8 mouse cellular contexts compared by ENCODE assay signal in genomic region chr13:74808152-74808929, GRCm38 (mm10). TPM values are rescaled to one million over a fixed set of nuclear protein-coding genes. Genes with fewer than 3 reads are reported as not detected.
DNase-seq lines count a peak whose midpoint lies in the region; ATAC-seq and TF ChIP-seq lines count a peak whose summit lies in the region.

TSS of gene Cast (minus strand) at chr13:74808810.

- H3K4me3 ChIP-seq in forebrain, postnatal 0 days (ENCODE audit: low read depth, low read length) = peak within 1 kb of the TSS; percentile 63
- H3K4me3 ChIP-seq in hindbrain, embryonic 12.5 days = peak within 1 kb of the TSS; percentile 46
- peak within 1 kb of the TSS; percentile 65 for H3K4me3 ChIP-seq in midbrain, postnatal 0 days (ENCODE audit: low read depth, low read length)

- ATAC-seq in cerebellum, adult (ENCODE audit: insufficient number of reproducible peaks, low FRiP score, low TSS enrichment) = peak; percentile 75
- peak; percentile 89 for ATAC-seq in forebrain, postnatal 0 days
- ATAC-seq in hindbrain, embryonic 12.5 days (ENCODE audit: low FRiP score) = peak; percentile 91
- peak; percentile 83 for ATAC-seq in midbrain, postnatal 0 days (ENCODE audit: low FRiP score)

- no peaks in the 10 kb centered on the region for H3K36me3 ChIP-seq in forebrain, postnatal 0 days (ENCODE audit: insufficient read depth)
- H3K36me3 ChIP-seq in hindbrain, embryonic 12.5 days = no peaks in the 10 kb centered on the region
- no peaks in the 10 kb centered on the region for H3K36me3 ChIP-seq in midbrain, postnatal 0 days (ENCODE audit: insufficient read depth, low read length)
- no peaks in the 10 kb centered on the region for H3K36me3 ChIP-seq in splenic B cell, adult 2 months (ENCODE audit: control insufficient read depth, insufficient read depth, low read length, poor library complexity, severe bottlenecking)

- no peak for TF ChIP-seq CTCF in forebrain, postnatal 0 days (IDR thresholded peaks at IDR 0.05; ENCODE audit: low read depth)
- no peak for TF ChIP-seq CTCF in midbrain, postnatal 0 days (IDR thresholded peaks at IDR 0.05)

- WGBS in forebrain, postnatal 0 days = 2% methylated on average over 36 of the region's 36 CpGs
- WGBS in hindbrain, embryonic 12.5 days = 2% methylated on average over 36 of the region's 36 CpGs
- WGBS in midbrain, postnatal 0 days = under 1% methylated on average over 35 of the region's 36 CpGs

- H3K9ac ChIP-seq in forebrain, postnatal 0 days = peak within 1 kb of the TSS; percentile 58
- peak within 1 kb of the TSS; percentile 53 for H3K9ac ChIP-seq in hindbrain, embryonic 12.5 days
- H3K9ac ChIP-seq in midbrain, postnatal 0 days (replicated peaks; ENCODE audit: low read length, poor library complexity, severe bottlenecking) = peak within 1 kb of the TSS; percentile 57

- H3K4me1 ChIP-seq in forebrain, postnatal 0 days (ENCODE audit: insufficient read depth) = no peaks in the 10 kb centered on the region
- H3K4me1 ChIP-seq in hindbrain, embryonic 12.5 days = peaks cover 2% of the 10 kb centered on the region; the same call in 1 of the 2 replicates
- no peaks in the 10 kb centered on the region for H3K4me1 ChIP-seq in midbrain, postnatal 0 days (ENCODE audit: insufficient read depth, low read length)

- no peak within 1 kb of the TSS for H3K27ac ChIP-seq in forebrain, postnatal 0 days (ENCODE audit: low read depth, low read length)
- H3K27ac ChIP-seq in hindbrain, embryonic 12.5 days = peak within 1 kb of the TSS; percentile 36; the same call in 1 of the 2 replicates
- H3K27ac ChIP-seq in midbrain, postnatal 0 days (ENCODE audit: low read depth, low read length) = no peak within 1 kb of the TSS

- DNase-seq in cerebellum, adult 11-12 months = no peak
- DNase-seq in cerebellum, adult 18-20 months = peak; percentile 3 to 7
- peak; percentile 27 for DNase-seq in forebrain, postnatal 0 days
- DNase-seq in liver = peak; percentile 66
- DNase-seq in midbrain, postnatal 0 days (ENCODE audit: low spot score) = peak; percentile 5
- DNase-seq in splenic B cell, adult 2 months (ENCODE audit: low read depth, low spot score) = peak; percentile 59

- peak within 1 kb of the TSS; percentile 98 for H3K4me2 ChIP-seq in forebrain, postnatal 0 days (ENCODE audit: low read depth)
- peak within 1 kb of the TSS; percentile 95 for H3K4me2 ChIP-seq in hindbrain, embryonic 12.5 days (replicated peaks)
- peak within 1 kb of the TSS; percentile 100 for H3K4me2 ChIP-seq in midbrain, postnatal 0 days (ENCODE audit: low read depth, low read length, poor library complexity, severe bottlenecking)

- H3K9me3 ChIP-seq in forebrain, postnatal 0 days (ENCODE audit: low read length) = no peaks in the 10 kb centered on the region
- H3K9me3 ChIP-seq in hindbrain, embryonic 12.5 days (replicated peaks) = no peaks in the 10 kb centered on the region
- H3K9me3 ChIP-seq in midbrain, postnatal 0 days (ENCODE audit: low read length) = no peaks in the 10 kb centered on the region

- no peaks in the 10 kb centered on the region; the same call in 1 of the 2 replicates for H3K27me3 ChIP-seq in forebrain, postnatal 0 days (ENCODE audit: insufficient read depth, low read length)
- no peaks in the 10 kb centered on the region for H3K27me3 ChIP-seq in hindbrain, embryonic 12.5 days
- H3K27me3 ChIP-seq in midbrain, postnatal 0 days (ENCODE audit: insufficient read depth, low read length) = peaks cover 10% of the 10 kb centered on the region
- no peaks in the 10 kb centered on the region for H3K27me3 ChIP-seq in splenic B cell, adult 2 months (ENCODE audit: control insufficient read depth, insufficient read depth, low read length, poor library complexity, severe bottlenecking)

RNA-seq across cellular contexts. Expression of gene Cast, which starts in this region (rescaled TPM):
- total RNA-seq in forebrain, postnatal 0 days (2014; rRNA removed) = 4.8 and 6.7 TPM in 2 replicates
- polyA plus RNA-seq in forebrain, postnatal 0 days (2015; fragmentation: Nextera tagmentation; extraction: Ambion mirVana) = 3.0 and 4.3 TPM in 2 replicates
- 23.7 and 25.5 TPM in 2 replicates for polyA plus RNA-seq in hindbrain, embryonic 12.5 days (2016; fragmentation: Nextera tagmentation; extraction: Ambion mirVana)
- 5.0 and 7.7 TPM in 2 replicates for total RNA-seq in midbrain, postnatal 0 days (2014; rRNA removed)
- 4.7 and 5.5 TPM in 2 replicates for polyA plus RNA-seq in midbrain, postnatal 0 days (2015; fragmentation: Nextera tagmentation; extraction: Ambion mirVana)
